Mouse (Mus musculus) heart, postnatal 0 days (tissue): ENCODE data around the gene Lgi2.

Experiments used
- CTCF ChIP-seq: IDR thresholded peaks from 2 replicates; pipeline ENCODE4 v1.5.1; 2016; ENCODE audit warnings: antibody characterized with exemption, control low read depth, low read depth
- EP300 ChIP-seq: IDR thresholded peaks from 2 replicates; pipeline ENCODE4 v1.6.1; 2016; ENCODE audit warnings: antibody characterized with exemption, low read depth

GRCm38 (mm10) chr5:52570746-52571145, 4.5 kb upstream of the Lgi2 start:
- TF ChIP-seq CTCF, result no peak
- no peak for TF ChIP-seq EP300
